Comparison of ENCODE assay signal across 8 mouse cellular contexts in the genomic region with DNA sequence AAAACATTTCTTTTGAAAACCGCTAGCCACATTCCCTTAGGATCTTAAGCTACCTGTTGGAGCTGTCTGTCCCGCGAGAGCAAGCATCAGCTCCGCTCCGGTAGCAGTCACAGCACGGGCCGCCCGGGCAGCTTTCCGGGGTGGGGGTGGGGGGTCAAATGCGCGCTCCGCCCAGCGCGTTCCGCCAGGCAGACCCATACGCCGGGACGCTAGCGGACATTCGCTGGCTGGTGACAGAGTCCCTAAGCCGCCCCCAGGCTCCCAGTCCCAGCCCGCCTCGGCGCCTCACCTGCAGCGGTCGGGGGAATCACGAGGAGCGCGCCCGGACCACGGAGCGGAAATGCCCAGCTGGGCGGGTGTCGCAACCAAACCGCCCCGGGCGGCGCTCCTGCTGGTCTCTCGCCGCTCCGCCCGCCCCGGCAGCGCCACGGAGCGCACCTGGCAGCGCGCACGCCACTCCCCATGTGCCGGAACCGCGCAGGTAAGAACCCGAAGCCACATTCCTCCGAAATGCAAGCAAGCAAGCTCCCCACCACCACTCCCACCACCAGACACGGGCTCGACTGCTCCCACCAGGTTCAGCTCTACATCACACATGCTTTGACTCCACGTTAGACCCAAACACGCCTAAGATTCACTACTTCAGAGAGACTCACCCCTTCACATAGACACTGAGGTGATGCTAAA. TPM values are rescaled to one million over a fixed set of nuclear protein-coding genes. Genes with fewer than 3 reads are reported as not detected.
DNase-seq lines count a peak whose midpoint lies in the region; ATAC-seq and TF ChIP-seq lines count a peak whose summit lies in the region.

No protein-coding gene starts in this region.

- peak overlapping the region; percentile 82 for H3K27ac ChIP-seq in embryonic facial prominence, embryonic 10.5 days (replicated peaks)
- peak overlapping the region; percentile 90 for H3K27ac ChIP-seq in intestine, postnatal 0 days (ENCODE audit: low read depth, low read length)
- H3K27ac ChIP-seq in limb, embryonic 12.5 days: 0 out of 2 replicates have a peak overlapping the region, but pooled peaks have one; percentile 19
- H3K27ac ChIP-seq in midbrain, embryonic 13.5 days: no peak overlapping the region

- peak overlapping the region; percentile 73 for H3K9ac ChIP-seq in intestine, postnatal 0 days (ENCODE audit: low read depth, low read length)
- peak overlapping the region; percentile 73 for H3K9ac ChIP-seq in limb, embryonic 12.5 days (replicated peaks)
- peak overlapping the region; percentile 74 for H3K9ac ChIP-seq in midbrain, embryonic 13.5 days (replicated peaks)

- peak overlapping the region; percentile 84 for H3K4me2 ChIP-seq in intestine, postnatal 0 days (replicated peaks; ENCODE audit: low read depth)
- peak overlapping the region; percentile 93 for H3K4me2 ChIP-seq in limb, embryonic 12.5 days
- peak overlapping the region; percentile 99 for H3K4me2 ChIP-seq in midbrain, embryonic 13.5 days (replicated peaks)

- ATAC-seq in granulocyte monocyte progenitor cell, adult 5-6 weeks (replicated peaks; ENCODE audit: poor library complexity, severe bottlenecking): peak; percentile 97
- peak; percentile 84 for ATAC-seq in intestine, postnatal 0 days
- peak; percentile 73; the same call in 1 of the 2 replicates for ATAC-seq in limb, embryonic 12.5 days (ENCODE audit: insufficient number of reproducible peaks, insufficient read depth, low FRiP score, low TSS enrichment, low read depth)
- peak; percentile 88 for ATAC-seq in midbrain, embryonic 13.5 days

- WGBS in embryonic facial prominence, embryonic 10.5 days: under 1% methylated on average over 57 of the region's 58 CpGs
- WGBS in intestine, postnatal 0 days: under 1% methylated on average over 56 of the region's 58 CpGs
- under 1% methylated on average over 58 of the region's 58 CpGs for WGBS in limb, embryonic 12.5 days
- under 1% methylated on average over 55 of the region's 58 CpGs for WGBS in midbrain, embryonic 13.5 days

- H3K36me3 ChIP-seq in embryonic facial prominence, embryonic 10.5 days (replicated peaks): peaks cover 7% of the 10 kb centered on the region; the same call in 1 of the 2 replicates
- H3K36me3 ChIP-seq in intestine, postnatal 0 days (ENCODE audit: control insufficient read depth, insufficient read depth): no peaks in the 10 kb centered on the region
- H3K36me3 ChIP-seq in limb, embryonic 12.5 days: no peaks in the 10 kb centered on the region
- peaks cover 10% of the 10 kb centered on the region; the same call in 1 of the 2 replicates for H3K36me3 ChIP-seq in midbrain, embryonic 13.5 days

- H3K27me3 ChIP-seq in embryonic facial prominence, embryonic 10.5 days (replicated peaks; ENCODE audit: low read depth, poor library complexity, severe bottlenecking): peaks cover 20% of the 10 kb centered on the region
- H3K27me3 ChIP-seq in intestine, postnatal 0 days (replicated peaks; ENCODE audit: control insufficient read depth, insufficient read depth, low read length): no peaks in the 10 kb centered on the region
- H3K27me3 ChIP-seq in limb, embryonic 12.5 days: no peaks in the 10 kb centered on the region
- peaks cover 35% of the 10 kb centered on the region for H3K27me3 ChIP-seq in midbrain, embryonic 13.5 days

- 0 out of 2 replicates have a peak, but pooled peaks cover 2% of the 10 kb centered on the region for H3K9me3 ChIP-seq in embryonic facial prominence, embryonic 10.5 days
- no peaks in the 10 kb centered on the region for H3K9me3 ChIP-seq in intestine, postnatal 0 days (ENCODE audit: control insufficient read depth)
- H3K9me3 ChIP-seq in limb, embryonic 12.5 days: peaks cover 9% of the 10 kb centered on the region; the same call in 1 of the 2 replicates
- peaks cover 5% of the 10 kb centered on the region for H3K9me3 ChIP-seq in midbrain, embryonic 13.5 days

- DNase-seq in urinary bladder, adult 18-20 months (ENCODE audit: low spot score in 2 of 2): peak; percentile 48 to 82
- DNase-seq in urinary bladder, postnatal 10 days (ENCODE audit: low spot score): no peak
- peak; percentile 77 for DNase-seq in embryonic facial prominence, embryonic 10.5 days (ENCODE audit: low spot score)
- DNase-seq in spleen, adult 12 weeks (ENCODE audit: low spot score): peak; percentile 51

- peak overlapping the region; percentile 77 for H3K4me3 ChIP-seq in embryonic facial prominence, embryonic 10.5 days
- peak overlapping the region; percentile 65 for H3K4me3 ChIP-seq in intestine, postnatal 0 days (ENCODE audit: low read depth, low read length)
- H3K4me3 ChIP-seq in limb, embryonic 12.5 days (replicated peaks): peak overlapping the region; percentile 71
- H3K4me3 ChIP-seq in midbrain, embryonic 13.5 days (replicated peaks): peak overlapping the region; percentile 60

- peak; percentile 39; the same call in 1 of the 2 replicates for TF ChIP-seq CTCF in intestine, postnatal 0 days (IDR thresholded peaks at IDR 0.05; ENCODE audit: low read depth)

- H3K4me1 ChIP-seq in embryonic facial prominence, embryonic 10.5 days: peaks cover 7% of the 10 kb centered on the region
- H3K4me1 ChIP-seq in intestine, postnatal 0 days (replicated peaks; ENCODE audit: control insufficient read depth, insufficient read depth, low read length): peaks cover 4% of the 10 kb centered on the region; the same call in 1 of the 2 replicates
- H3K4me1 ChIP-seq in limb, embryonic 12.5 days (replicated peaks): peaks cover 12% of the 10 kb centered on the region
- peaks cover 11% of the 10 kb centered on the region for H3K4me1 ChIP-seq in midbrain, embryonic 13.5 days (replicated peaks)

RNA-seq across cellular contexts. Expression of a gene that starts 0.6 kb away (rescaled TPM):
- 5.3 and 7.2 TPM in 2 replicates for polyA plus RNA-seq in embryonic facial prominence, embryonic 10.5 days (2016; fragmentation: Nextera tagmentation; extraction: Ambion mirVana)
- 2.2 and 3.7 TPM in 2 replicates for total RNA-seq in granulocyte monocyte progenitor cell, adult 5-6 weeks (2014; fragmentation: Nextera tagmentation)
- total RNA-seq in granulocyte monocyte progenitor cell, adult 5-6 weeks (2017): 0.31 and 2.3 TPM in 2 replicates
- polyA plus RNA-seq in intestine, postnatal 0 days (2015; fragmentation: Nextera tagmentation; extraction: Ambion mirVana): 59.5 and 64.1 TPM in 2 replicates
- 8.7 and 9.8 TPM in 2 replicates for polyA plus RNA-seq in limb, embryonic 12.5 days (2016; fragmentation: Nextera tagmentation; extraction: Ambion mirVana)
- 4.7 and 5.9 TPM in 2 replicates for polyA plus RNA-seq in midbrain, embryonic 13.5 days (2015; fragmentation: Nextera tagmentation; extraction: Ambion mirVana)
